Mouse (Mus musculus) activated CD4-positive, CD25-positive, alpha-beta regulatory T cell, adult 4 months (primary cell): ENCODE data around the gene Dpf3. TPM values are rescaled to one million over a fixed set of nuclear protein-coding genes. Genes with fewer than 3 reads are reported as not detected.

Experiments used
- ATAC-seq: one replicate; pipeline ENCODE4 v1.8.0; 2017
- polyA plus RNA-seq, 2 experiments: library from polyadenylated mRNA; unstranded; fragments of 100-300 nt; shearing (Covaris generic); gene quantifications; one replicate each; pipeline ENCODE4 v1.2.1; 2017

Gene Dpf3
- polyA plus RNA-seq, 2 experiments from 2014 or later = 0.76 to 1.0 TPM

DNA sequence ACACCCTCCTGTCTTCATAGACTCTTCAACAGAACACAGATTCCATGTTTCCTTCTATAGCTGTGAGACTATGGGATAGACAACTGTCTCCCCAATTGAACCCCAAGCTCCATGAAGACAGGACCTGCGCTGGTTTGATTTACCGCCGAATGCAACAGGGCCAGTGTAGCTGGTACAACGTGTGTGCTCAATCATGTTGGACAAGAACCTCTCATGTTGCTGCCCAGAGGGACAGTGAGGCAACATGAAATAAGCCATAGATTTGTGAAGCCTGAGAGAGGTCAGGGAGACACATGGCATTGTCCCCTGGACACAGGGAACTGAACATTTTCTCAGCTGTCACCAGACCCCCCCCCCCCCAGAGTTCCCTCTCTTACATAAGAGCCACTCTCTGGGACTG lies 21.5 kb downstream of the Dpf3 start:
- no peak for ATAC-seq

DNA sequence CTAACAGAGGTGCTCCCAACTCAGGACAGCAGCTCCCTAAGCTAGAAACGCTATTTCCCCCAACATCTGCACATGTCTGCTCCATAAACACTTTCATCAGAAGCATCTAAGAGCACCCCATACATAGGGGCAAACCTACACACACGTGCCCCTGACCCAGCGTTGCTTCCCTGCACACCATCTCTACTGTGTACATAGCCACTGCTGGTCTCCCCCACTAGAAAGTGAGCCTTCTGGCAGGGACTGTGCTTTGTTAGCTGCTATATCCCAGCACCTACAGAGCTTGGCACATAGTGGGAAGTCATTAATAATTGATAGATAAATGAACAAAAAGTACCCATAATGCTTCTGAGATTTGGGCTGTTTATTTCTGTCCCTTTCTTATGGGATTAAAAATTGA lies 27.2 kb downstream of the Dpf3 start:
- ATAC-seq = no peak

DNA sequence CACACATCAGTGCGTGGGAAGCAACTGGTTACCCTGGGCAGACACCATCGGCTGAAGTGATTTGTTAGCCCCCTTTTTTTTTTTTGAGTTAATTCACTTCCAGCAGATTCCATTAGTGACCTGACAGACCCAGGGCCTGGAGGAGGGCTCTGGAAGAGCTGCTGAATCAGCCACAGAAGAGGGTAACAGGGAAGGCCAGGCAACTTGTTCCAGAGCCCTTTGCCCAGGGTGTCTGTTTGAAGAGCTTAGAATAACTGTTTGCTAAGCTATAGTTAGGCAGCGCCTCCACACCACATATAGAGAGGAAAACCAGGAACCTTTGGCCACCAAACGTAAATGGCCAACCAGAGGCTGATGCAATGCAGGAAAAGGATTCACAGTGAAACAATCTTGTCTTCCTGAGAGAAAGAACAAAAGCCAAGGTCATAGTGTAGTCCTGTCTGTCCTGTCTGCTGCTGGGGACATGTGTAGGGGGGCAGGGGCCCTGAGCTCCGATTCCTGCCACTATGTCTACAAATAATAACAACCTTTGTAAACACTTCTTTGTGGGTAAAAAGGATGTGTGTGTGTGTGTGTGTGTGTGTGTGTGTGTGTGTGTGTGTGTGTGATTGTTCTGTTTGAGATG lies 32.7 kb downstream of the Dpf3 start:
- ATAC-seq = no peak

DNA sequence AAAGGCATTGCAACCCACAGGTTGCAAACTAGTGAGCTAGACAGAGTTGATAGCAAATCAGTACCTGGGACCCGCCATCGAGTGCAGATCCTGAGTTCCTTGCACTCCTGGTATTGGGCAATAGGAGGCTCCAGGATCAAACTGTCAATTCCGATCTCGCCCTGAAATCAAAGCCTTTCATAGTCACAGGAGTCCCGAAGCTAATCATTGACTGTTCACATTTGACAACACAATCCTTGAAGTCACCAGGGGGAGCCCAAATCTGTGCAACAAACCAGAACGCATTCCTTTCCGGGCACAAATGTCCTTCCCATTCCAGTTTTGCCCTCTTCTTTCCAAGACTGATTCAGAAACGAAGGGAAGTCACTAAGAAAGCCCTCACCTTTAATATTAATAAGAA lies 35.7 kb downstream of the Dpf3 start:
- no peak for ATAC-seq

DNA sequence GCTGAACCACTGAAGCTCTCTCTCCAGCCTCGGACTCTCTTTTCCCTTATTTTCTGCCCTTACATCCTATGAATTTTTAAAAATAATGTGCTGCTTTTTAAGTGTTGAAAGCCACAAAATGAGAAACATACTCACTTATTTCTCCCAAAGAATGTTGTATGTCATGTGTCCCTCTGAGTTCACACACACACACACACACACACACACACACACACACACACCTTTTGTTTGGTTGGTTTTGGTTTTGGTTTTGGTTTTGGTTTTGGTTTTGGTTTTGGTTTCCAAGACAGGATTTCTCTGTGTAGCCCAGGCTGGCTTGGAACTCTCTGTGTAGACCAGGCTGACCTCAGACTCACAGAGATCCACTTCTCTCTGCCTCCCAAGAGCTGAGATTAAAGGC lies 37.0 kb downstream of the Dpf3 start:
- ATAC-seq = no peak

DNA sequence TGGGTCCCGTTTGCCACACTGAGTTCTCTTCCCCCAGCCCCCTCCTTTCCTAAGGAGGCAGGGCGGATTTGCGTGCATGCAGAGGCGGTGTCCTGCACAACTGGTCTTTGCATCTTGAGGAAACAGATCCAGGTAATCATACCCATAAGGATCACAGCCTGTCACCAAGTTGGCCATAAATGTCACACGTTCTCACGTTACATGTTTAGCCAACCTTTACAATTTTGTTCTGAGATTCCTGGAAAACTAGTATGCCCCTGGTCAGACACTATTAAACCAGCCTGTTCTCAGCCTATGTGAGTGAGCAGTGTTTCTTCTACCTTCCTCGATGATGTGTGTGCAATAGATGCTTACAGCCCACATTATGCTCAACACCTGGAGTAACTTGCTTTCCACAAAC lies 38.3 kb downstream of the Dpf3 start:
- no peak for ATAC-seq

DNA sequence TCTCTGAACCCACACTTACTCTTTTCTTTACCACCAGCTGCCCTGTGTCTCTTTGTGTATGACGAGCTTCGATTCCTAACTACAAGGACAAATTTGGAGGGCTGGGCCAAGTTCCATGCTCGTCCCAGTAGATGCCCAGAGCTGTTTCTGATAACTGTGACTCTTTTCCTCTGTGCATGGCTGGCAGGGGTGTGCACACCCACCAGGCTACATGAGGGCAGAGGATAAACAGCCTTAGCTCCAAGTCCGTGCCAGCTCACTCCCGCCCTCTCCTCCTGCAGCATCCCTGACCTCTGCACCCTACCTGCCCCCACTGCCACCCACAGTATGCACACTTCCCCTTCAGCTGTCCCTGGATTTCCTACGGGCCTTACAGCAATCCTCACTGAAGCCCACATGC lies 41.9 kb downstream of the Dpf3 start:
- ATAC-seq = no peak

DNA sequence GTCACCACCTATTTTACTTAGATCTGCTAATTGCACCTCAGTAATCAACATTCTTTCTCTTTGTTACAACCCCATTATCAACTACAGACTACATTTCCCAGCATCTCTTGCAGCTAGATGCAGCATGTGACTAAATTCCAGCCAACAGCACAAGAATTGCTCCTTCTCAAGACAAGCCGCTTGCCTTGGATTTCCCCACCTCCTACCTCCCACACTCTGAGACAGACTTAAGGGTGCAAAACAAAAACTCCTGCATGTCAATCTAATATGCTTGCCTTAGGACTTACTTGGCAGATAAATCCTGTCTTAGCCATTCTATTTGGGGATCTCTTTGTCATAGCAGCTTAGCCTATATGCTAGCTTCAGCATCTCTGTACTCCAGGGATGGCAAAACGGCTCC lies 43.1 kb downstream of the Dpf3 start:
- ATAC-seq = no peak

DNA sequence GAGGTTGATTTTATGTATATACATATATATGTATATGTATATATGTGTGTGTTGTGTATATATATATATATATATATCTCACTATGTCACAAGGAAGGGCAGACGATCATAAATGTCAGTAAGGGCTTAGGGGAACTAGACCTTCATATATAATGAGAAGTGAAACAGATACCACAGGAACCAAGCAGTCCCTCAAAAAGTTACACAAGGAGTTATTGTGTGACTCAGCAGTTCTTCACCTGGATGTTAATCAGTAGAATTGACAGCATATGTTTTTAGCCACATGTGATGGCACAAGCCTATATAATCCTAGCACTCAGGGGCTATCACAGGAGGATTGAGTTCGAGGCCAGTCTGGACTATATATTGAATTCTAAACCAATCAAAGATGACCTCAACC lies 49.5 kb downstream of the Dpf3 start:
- ATAC-seq = no peak

DNA sequence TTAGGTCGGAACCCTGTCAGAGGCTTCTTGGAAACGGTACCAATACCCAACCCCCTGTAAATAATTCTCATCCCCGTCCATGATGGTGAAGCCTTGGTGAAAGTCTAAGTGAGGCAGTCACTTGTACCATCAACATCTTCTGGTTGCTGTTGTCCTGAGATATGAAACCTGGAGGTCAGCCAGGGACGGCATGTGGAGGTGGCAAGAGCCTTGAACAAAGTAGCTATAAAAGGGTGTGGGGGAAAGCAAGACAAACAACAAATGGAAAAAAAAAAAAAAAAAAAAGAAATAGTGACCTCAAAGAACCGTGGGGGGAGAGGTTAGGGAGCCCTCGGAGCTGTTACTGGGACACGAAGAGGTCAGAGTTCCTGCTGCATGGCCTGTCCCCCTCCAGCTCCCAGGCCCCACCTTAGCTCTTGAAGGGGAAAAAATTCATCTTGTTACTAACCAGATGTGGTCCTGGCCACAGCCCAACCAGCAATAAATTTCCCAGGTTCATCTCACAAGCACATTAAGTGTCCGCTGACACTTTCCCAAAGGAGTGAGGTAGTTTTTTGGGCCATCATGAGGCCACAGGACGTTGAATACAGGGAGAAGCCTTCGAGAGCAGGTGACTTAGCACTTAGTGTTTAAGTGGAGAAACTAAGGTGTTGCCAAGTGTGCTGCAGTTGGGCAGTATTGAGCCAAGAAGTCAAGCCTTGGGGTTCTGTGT lies 53.4 kb downstream of the Dpf3 start:
- ATAC-seq = no peak

DNA sequence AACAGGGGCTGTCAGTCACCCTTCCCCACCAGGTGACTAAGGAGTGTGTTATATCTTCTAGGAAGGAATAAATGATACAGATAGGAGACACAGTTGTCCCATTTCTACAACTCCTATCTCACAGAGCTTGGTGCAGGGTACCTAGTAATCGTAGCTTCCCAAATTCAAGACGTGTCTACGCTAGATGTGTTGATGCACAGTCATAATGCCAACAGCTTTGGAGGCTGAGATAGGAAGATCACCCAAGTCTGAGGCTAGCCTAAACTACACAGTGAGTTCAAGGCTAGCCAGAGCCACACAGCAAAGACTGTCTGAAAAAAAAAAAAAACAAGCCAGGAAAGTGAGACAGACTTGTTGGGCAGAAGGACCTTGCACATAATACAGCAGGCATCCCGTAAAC lies 54.1 kb downstream of the Dpf3 start:
- no peak for ATAC-seq

DNA sequence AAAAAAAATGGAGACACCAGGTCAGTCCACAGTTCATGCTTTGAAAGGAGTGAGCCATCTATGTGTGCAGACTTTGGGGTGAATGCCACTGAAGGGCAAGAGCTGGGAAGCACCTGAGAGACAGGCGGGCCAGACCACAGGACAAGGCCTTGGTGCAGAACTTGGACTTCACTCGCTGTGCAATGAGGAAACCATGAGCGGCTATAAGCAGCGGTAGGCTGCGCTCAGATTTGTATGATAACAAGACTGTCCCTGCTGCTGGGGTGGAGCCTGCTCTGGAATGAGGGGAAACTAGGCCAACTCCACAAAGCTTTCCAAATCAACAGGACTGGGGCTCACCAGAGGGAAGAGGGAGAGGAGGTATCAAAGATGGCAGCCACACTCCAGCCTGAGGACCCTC lies 57.3 kb downstream of the Dpf3 start:
- no peak for ATAC-seq

DNA sequence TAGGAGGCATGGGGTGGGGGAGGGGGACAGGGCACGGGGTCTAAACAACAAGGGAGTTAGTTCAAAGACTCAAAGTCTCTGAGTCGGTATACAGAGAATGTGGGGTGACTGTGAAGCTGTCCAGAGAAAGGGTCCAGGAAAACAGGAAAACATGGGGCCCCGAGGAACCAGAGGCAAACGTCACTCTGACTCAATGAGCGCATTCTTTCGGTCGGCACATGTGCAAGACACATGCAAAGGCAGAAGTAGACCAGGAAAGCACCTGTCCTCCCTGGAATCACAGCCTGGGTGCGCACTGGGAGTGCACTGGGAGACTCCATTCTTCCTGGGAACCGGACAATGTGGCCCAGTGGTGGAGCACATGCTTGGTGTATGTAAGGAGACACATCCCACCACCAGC lies 59.5 kb downstream of the Dpf3 start:
- ATAC-seq = no peak

DNA sequence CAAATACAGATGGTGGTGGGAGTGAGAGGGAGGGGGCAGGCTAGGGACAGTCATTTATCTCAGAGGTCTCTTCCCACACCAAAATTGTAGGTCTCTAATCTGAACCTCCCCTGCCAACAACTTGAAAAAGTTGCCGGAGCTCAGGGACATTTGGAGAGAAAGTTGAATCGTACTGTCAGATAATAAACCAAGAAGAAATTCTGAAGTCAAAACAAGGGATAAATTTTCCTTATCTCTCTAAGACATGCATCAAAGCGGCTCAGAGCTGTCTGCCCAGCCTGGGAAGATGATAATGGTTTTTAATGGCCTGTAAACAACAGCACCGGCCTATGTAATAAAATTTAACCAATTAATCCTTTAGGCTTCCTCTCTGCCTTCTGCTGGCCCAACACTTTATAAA lies 59.9 kb downstream of the Dpf3 start:
- no peak for ATAC-seq

DNA sequence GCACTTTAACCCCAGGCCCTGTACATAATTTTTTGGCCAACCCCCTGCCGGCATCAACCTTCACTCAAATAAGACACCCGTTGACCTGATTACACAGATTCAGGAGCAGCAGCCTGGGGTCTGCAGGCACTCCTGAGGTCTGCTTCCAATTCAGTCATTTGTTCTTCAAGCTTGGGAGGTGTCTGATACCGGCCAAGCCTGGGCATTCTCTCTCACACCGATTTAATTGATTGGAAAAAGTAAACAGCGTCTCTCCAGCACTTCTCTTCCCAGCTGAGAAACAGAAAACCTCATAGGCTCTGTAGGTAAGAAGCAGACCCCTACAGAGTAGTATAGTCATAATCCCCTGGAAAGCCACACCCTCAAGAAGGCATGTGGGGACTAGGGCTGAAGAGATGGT lies 61.2 kb downstream of the Dpf3 start:
- no peak for ATAC-seq

DNA sequence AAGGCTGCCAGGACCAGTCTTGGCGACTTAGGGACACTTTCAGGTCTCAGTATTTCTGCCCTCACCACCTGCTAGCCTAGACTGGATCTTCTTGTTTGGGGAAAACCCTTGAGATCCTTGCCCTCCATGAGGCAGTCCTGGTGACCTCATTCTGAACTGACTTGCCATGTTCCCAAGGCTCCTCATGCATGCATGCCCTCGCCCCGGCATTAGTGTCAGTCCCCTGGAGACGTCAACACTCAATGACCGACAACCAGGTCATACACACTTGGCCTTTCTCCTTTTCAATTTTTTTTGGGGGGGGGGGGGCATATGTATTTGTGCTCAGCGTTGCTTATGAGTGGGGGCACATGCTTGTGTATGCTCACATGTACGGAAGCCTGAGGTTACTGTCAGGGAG lies 61.8 kb downstream of the Dpf3 start:
- ATAC-seq = no peak

DNA sequence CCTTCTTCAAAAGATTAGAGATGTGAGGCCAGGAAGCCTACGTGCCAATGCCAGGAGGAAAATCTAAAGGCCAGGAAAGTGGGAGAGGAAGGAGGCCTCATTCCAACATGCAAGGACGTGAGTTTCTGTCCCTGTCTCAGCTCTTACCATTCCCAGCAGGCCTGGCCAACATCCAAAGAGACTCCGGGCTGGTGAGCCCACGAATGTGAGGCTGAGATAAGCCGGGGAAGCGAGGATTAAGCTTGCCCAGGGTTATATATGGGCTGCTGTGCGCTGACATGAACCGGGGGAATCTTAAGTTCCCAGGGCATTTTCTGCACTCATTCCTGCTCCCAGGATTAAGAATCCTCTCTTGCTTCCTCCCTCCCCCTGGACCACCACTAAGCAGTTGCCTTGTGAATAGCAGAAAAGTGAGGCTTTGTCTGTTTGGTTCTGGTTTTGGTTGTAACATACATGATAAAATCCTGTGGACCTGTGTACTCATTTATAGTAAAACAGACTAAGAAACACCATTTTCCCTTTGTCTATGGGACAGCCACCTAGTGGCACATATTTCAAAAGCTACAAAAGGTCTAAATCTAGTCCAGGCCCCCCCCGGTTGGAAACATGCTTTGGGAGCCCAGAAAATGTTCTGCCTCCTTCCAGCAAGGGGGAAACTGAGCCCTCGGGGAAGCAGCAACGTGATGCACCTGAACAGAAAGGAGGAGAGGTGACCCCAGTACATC lies 62.6 kb downstream of the Dpf3 start:
- ATAC-seq = no peak

DNA sequence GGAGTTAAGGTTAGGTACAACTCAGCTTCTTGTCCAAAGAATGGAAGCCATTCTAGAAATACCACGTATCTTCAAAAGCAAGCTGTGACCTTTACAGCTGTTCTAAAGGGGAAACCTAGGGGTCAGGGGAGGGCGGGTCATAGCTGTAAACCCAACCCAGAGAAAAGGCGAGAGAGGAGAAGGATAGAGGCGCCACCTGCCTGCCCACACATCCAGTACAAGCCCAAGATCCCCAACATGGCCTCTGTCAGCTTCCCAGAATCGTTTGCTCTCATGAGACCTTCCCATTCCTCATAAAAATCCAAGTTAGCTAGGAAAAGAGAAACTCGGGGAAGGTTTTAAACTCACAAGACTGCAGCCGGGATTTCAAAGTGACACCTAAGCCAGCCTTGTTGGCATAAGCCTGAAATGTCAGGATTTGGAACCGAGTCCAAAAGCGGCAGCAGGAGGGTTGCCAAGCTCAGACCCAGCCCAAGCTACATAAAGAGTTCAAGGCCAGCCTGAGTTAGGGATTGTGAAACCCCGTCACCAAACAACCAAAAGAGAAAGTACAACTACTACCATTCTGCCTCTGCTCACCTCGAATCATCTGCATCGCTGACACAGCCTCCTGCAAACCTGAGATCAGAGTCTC lies 63.3 kb downstream of the Dpf3 start:
- ATAC-seq = no peak

DNA sequence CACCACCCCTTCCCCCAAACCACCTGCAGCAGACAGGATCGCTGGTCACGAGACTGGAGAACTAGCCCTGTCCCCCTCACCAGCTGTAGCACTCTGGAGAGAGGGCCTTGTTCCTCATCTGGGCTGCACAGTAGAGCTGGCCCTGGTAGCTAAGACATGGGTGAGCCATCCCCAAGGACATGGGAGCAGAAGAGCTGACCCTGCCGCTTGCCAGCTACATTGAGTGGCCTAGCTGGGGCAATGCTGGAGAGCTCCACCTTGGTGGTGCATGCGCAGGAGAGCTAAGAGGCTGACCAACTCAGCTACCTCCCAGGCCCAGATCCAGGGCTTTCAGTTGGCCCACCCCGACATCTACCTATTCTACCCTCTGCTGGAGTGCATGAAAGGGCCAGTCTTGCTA lies 67.2 kb downstream of the Dpf3 start:
- ATAC-seq = no peak

DNA sequence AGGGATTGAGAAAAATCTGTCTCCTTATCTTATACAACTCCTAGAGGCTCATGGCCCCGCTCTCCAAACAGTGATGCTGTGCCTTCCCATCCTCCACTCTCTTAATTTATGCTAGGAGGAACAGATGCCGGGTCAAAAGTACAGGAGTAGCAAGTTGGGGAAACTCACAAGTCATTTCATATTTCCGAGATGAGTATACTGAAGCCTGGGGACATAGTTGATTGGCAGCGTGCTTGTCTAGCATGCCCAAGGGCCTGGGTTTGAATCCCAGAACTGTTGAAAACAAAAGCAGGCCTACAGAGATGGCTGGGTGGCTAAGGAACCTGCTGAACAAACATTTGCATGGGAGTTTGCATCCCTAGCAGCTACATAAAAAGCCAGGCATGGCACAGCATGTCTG lies 72.3 kb downstream of the Dpf3 start:
- ATAC-seq = no peak

DNA sequence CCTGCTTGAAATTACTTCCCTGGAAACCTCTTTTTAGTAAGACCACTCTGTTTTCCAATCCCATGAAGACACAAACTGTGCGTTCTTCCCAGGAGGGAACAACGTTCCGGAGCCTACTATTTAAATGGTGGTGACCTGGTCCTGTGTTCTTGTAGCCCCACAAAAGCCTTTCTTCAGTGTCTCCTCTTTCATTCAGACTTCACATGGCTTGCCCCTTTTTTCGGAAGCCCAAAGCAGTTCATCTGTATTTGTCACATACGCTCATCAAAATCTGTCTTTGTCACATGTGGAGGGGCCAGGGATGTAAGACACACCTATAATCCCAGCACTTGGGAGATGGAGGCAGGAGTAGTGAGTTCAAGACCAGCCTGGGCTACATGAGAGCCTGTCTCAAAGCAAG lies 73.8 kb downstream of the Dpf3 start:
- ATAC-seq = no peak

DNA sequence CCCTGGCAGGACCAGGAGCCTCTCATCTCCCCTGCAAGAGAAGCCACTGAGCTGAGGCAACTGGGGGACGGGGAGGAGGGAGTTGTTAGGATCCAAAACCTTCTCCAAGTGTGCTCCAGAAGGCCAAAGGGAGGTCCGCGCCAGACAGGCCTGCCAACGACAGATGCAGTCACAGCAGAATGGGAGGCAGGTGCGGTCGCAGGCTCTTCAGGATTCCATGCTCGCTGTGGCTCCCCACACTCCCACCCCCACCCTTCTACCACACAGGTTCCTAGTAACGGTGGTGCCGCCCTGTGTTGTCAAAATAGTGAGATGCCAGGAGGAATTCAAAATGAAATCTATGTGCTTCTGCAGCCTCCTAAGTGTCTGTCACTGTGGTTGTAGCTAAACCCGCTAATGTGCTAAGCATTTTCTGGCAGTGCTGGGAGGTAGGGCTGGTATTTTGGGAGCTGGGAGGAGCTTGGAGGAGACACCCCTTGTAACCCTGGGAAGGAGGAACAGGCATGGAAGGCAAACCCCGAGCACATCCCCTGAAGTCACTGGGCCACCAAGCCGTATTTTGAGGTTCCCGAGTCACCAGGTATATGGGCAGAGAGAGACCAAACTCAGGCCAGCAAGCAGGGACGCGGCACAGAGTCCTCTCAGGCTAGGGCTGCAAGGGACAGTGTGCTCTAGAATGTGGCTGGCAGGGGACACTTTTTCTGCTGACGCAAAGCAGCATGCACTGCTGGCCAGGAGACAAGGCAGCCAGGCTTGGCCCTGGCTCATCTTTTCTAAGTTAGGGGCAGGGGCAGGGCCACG lies 75.6 kb downstream of the Dpf3 start:
- ATAC-seq = no peak

DNA sequence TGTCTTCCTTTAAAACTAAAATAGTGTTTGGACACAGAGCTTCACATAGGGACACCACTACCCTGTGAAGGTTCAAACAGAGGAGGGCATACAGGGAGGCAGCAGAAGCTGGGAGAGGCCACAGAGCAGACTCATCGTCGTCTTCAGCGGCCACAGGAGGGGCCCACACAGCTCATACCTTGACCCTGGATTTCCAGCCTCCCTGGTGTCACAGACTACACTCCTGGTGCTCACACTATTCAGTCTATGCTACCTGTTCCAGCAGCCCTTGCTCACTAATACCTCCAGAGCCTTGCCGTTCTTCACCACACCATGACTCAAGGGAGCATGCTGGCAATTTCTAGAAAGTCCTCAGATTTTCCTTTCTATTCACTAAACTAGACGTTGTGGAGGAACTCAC lies 76.5 kb downstream of the Dpf3 start:
- no peak for ATAC-seq
